Mouse (Mus musculus): ENCODE results near the gene Olfr285.

The Olfr285 gene

DNA sequence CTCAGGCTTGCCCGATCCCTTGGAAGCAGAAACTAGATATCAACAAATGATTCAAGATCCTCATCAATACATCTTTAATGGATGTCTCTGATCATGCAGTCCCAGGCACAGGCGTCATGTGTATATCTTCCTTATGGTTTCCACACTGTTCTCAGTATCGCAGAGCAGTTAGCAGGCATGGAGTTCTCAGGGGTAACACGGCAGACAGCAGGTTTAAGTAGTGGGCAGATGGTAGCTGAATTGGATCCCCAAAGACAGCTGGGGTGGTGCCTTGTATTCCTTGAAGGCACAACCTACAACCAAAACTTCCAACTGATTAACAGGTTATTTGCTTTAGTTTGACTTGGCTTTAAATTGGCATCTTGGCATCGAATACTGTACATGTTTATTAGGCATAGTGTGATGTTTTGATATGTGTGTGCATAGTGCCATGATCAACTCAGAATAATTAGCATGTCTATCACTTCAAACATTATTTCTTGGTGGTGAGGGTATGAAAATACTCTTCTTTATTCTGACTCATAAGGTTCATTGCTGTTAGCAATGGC, at the start of gene Olfr285:
TSS of gene Olfr285 (minus strand) at position 177 of the 548 bp plus-strand sequence.
- no peak for DNase-seq (ENCODE audit: low spot score in 2 of 2)

- no peak for DNase-seq (ENCODE audit: low spot score in 2 of 2)
Observed at GRCm38 (mm10) chr15:98340887-98341286, 23.7 kb upstream of the Olfr285 start, which contains the start of gene Olfr284. Gene Olfr284 (minus strand): TSS chr15:98340987.

DNA sequence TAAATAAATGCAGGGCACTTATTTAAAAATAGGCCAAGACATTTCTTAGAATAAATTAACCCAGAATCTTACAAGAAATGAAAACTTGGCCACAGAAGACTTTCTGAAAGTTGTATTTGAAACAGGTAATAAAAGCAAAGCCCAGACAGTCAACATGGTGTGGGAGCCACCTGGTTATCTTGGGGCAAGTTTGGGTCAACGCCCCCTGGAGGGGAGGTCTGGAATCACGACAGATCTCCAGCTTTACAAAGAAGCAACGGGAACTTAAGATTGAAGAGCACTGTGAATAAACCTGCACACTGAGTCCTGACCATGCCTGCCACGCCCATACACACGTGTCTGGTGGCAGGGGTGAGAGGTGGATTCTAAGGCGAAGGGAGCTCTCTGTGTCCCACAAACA, 1.4 kb downstream of the Olfr285 start:
- DNase-seq (ENCODE audit: low spot score in 2 of 2): peak in 1 of 2 experiments; percentile 20

- no peak for DNase-seq (ENCODE audit: low spot score in 2 of 2)
Observed at GRCm38 (mm10) chr15:98295628-98296551, 21.3 kb downstream of the Olfr285 start, which contains the start of gene Zfp641. Gene Zfp641 (minus strand): TSS chr15:98296161.

- DNase-seq (ENCODE audit: low spot score in 2 of 2): no peak
Observed at GRCm38 (mm10) chr15:98293651-98294050, 23.5 kb downstream of the Olfr285 start.

GRCm38 (mm10) chr15:98288566-98288965, 28.6 kb downstream of the Olfr285 start:
- peak; percentile 42 to 57 for DNase-seq (ENCODE audit: low spot score in 2 of 2)

- no peak for DNase-seq (ENCODE audit: low spot score in 2 of 2)
Observed at GRCm38 (mm10) chr15:98286418-98286817, 30.7 kb downstream of the Olfr285 start.
